Mouse (Mus musculus) adrenal gland, postnatal 4 days (tissue): ENCODE data around the gene Mettl21e. TPM values are rescaled to one million over a fixed set of nuclear protein-coding genes. Genes with fewer than 3 reads are reported as not detected.
"Not testable (repeated sequence)": the region's sequence is repeated elsewhere in the genome, so short reads cannot be mapped to it uniquely, and the experiment has no call there.

Experiments
- DNase-seq, 2 experiments: peaks; one replicate each; pipeline ENCODE4 v3.0.0; 2021 to 2022; ENCODE audit warnings: low spot score in 2 of 2, mixed read lengths in 2 of 2
- long read RNA-seq, 2 experiments: library from polyadenylated mRNA; stranded (forward); transcript quantifications; one replicate each; pipeline ENCODE4 v2.0.0; 2021
- total RNA-seq, 2 experiments: library from RNA; stranded (reverse); gene quantifications; 2 replicates each; pipeline ENCODE4 v1.2.3; 2021

The Mettl21e gene
- under 1 TPM; 0.14 to 0.34 TPM for total RNA-seq
- long read RNA-seq, experiment 1: 0 reads
- long read RNA-seq, experiment 2: 0 reads

- DNase-seq: no peak
Observed at GRCm38 (mm10) chr1:44218876-44219275, at the start of gene Mettl21e. Gene Mettl21e, minus strand, starts transcription at chr1:44218961.

- DNase-seq: not testable (repeated sequence)
Observed at GRCm38 (mm10) chr1:44240440-44240839, 21.7 kb upstream of the Mettl21e start.

- no peak for DNase-seq
Observed at GRCm38 (mm10) chr1:44239969-44240368, 21.2 kb upstream of the Mettl21e start.

- DNase-seq: no peak
Observed at GRCm38 (mm10) chr1:44237305-44237704, 18.5 kb upstream of the Mettl21e start.

GRCm38 (mm10) chr1:44235311-44235710 is 16.6 kb upstream of the Mettl21e start:
- DNase-seq: no peak

GRCm38 (mm10) chr1:44234531-44234930 is 15.8 kb upstream of the Mettl21e start:
- DNase-seq: not testable (repeated sequence)

- no peak for DNase-seq
Observed at GRCm38 (mm10) chr1:44229044-44229443, 10.3 kb upstream of the Mettl21e start.

- DNase-seq: no peak
Observed at GRCm38 (mm10) chr1:44217118-44217517, 1.6 kb downstream of the Mettl21e start.

- no peak for DNase-seq
Observed at GRCm38 (mm10) chr1:44216352-44217116, 2.2 kb downstream of the Mettl21e start.

- DNase-seq: no peak
Observed at GRCm38 (mm10) chr1:44214443-44214842, 4.3 kb downstream of the Mettl21e start.

- no peak for DNase-seq
Observed at GRCm38 (mm10) chr1:44202876-44203275, 15.9 kb downstream of the Mettl21e start.

GRCm38 (mm10) chr1:44198273-44199171 is 20.2 kb downstream of the Mettl21e start:
- DNase-seq: no peak

- DNase-seq: no peak
Observed at GRCm38 (mm10) chr1:44186396-44186795, 32.4 kb downstream of the Mettl21e start.

- no peak for DNase-seq
Observed at GRCm38 (mm10) chr1:44178086-44178485, 40.7 kb downstream of the Mettl21e start.

- DNase-seq: no peak
Observed at GRCm38 (mm10) chr1:44173903-44174302, 44.9 kb downstream of the Mettl21e start.

GRCm38 (mm10) chr1:44172656-44173055 is 46.1 kb downstream of the Mettl21e start:
- no peak for DNase-seq

GRCm38 (mm10) chr1:44167859-44168383 is 50.8 kb downstream of the Mettl21e start:
- DNase-seq: no peak

- DNase-seq: no peak
Observed at GRCm38 (mm10) chr1:44162389-44162788, 56.4 kb downstream of the Mettl21e start.

GRCm38 (mm10) chr1:44161818-44162217 is 56.9 kb downstream of the Mettl21e start:
- DNase-seq: no peak

- no peak for DNase-seq
Observed at GRCm38 (mm10) chr1:44158317-44158716, 60.4 kb downstream of the Mettl21e start.

GRCm38 (mm10) chr1:44155287-44155686 is 63.5 kb downstream of the Mettl21e start:
- DNase-seq: no peak
